Mouse (Mus musculus): ENCODE results near the gene Ccl26.

DNA sequence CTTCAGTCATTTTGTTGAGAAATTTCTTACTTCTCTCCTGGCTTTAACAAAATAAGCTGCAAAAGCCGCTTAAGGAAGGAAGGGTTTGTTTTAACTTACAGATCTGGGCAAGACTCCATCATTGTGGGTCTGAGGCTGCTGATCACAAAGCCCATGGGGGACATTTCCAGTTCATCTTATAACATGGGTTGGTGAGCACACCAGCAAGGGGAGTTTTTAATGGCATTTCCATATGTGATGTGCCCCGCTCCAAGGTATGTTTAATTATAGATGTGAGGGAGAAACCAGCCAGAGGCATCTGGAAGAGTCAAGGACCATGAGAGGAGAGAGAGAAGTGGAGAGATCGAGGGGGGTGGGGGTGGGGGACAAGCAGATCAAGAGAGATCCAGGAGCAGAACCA, 5.7 kb downstream of the Ccl26 start:
- TF ChIP-seq POLR2A (IDR thresholded peaks at IDR 0.05; ENCODE audit: borderline replicate concordance, low read depth, low read length) (no peak), CTCF (IDR thresholded peaks at IDR 0.05; ENCODE audit: low read depth, low read length) (no peak)
